Mouse (Mus musculus) ES-E14 (cell line): Measurements from ENCODE around the gene Gm15155.

Source experiments
- CHD2 ChIP-seq: IDR thresholded peaks from 2 replicates; pipeline ENCODE4 v1.6.1; 2014; ENCODE audit warnings: mild to moderate bottlenecking, low read depth, low read length, inconsistent platforms
- HCFC1 ChIP-seq: IDR thresholded peaks from 2 replicates; pipeline ENCODE4 v1.6.1; 2012; ENCODE audit warnings: low read length, inconsistent platforms, borderline replicate concordance; ENCODE audit not compliant: insufficient read depth
- MAFK ChIP-seq: IDR thresholded peaks from 2 replicates; pipeline ENCODE4 v1.6.1; 2014; ENCODE audit warnings: mild to moderate bottlenecking, low read depth, low read length, inconsistent platforms; ENCODE audit not compliant: insufficient read depth
- ZC3H11A ChIP-seq: IDR thresholded peaks from 2 replicates; pipeline ENCODE4 v1.6.1; 2012; ENCODE audit warnings: low read depth, mild to moderate bottlenecking, inconsistent platforms, low read length, borderline replicate concordance
- ZNF384 ChIP-seq: IDR thresholded peaks from 2 replicates; pipeline ENCODE4 v1.6.1; 2012; ENCODE audit warnings: low read depth, low read length, inconsistent platforms

DNA sequence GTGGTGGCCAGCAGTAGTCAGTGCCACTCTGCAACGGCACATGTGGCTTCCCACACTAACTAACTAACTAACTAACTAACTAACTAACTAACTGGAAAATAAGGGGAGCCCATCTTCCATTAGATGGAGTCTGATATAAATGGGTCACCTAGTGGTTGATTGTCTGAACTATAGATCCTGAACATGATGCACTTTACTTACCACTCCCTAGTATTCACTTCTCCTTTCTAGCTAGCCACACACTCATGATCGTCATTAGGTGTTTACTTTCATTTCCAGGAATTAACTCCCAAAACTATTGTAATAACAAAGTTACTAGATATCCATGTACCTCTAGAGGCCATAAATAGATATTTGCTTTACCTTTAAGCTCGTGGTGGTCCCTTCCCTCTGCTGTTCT lies 99.6 kb downstream of the Gm15155 start:
- TF ChIP-seq ZNF384: no peak
- TF ChIP-seq MAFK: no peak
- TF ChIP-seq CHD2: no peak
- no peak for TF ChIP-seq HCFC1
- TF ChIP-seq ZC3H11A: no peak
